Mouse (Mus musculus) layer of hippocampus, adult 11-12 months (tissue): Measurements from ENCODE around the gene Stk11.

Experiments used
- DNase-seq: peaks from one replicate; pipeline ENCODE4 v3.0.0; 2022; ENCODE audit warnings: low spot score

The Stk11 gene

DNA sequence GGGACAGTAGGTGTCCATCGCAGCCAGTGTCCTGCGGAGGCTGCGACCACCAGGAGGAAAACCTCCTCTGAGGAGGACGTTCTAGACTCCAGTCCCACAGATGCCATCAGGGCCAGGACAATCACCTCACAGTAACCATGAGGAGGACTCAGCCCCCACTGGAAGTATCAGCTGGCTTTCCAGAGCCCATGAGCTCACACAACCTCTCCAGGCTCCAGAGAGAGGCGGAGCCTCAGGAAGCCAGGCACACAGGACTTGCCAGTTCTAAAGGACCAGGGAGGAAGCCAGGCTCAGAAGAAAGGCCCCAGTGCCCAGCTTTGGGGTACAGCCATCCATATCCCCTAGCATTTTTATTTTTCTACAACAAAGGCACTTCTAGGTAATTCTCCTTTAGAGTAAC is 20.1 kb upstream of the Stk11 start:
- no peak for DNase-seq

DNA sequence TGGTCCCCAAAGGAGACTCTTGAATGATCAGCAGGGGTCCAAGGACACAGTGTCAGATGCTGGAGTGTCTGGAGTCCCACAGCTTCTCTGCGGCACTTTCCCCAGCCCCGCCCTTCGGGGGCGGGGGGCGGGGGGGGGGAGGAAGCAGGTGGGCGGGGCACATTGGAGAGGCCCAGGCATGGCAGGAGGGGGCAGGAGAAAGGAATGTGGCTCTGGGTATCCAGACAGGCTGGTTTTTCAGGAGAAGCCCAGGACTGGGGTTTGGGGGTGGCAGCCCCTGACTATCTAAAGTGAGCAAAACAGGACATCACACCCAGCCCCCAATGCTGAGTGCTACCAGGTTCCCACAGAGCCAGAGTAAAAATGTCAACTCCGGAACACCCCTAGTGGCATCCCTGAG is 18.3 kb upstream of the Stk11 start:
- DNase-seq, result no peak

GRCm38 (mm10) chr10:80098630-80099029 is 17.0 kb upstream of the Stk11 start:
- no peak for DNase-seq

GRCm38 (mm10) chr10:80100982-80101381 is 14.6 kb upstream of the Stk11 start:
- DNase-seq, result no peak

DNA sequence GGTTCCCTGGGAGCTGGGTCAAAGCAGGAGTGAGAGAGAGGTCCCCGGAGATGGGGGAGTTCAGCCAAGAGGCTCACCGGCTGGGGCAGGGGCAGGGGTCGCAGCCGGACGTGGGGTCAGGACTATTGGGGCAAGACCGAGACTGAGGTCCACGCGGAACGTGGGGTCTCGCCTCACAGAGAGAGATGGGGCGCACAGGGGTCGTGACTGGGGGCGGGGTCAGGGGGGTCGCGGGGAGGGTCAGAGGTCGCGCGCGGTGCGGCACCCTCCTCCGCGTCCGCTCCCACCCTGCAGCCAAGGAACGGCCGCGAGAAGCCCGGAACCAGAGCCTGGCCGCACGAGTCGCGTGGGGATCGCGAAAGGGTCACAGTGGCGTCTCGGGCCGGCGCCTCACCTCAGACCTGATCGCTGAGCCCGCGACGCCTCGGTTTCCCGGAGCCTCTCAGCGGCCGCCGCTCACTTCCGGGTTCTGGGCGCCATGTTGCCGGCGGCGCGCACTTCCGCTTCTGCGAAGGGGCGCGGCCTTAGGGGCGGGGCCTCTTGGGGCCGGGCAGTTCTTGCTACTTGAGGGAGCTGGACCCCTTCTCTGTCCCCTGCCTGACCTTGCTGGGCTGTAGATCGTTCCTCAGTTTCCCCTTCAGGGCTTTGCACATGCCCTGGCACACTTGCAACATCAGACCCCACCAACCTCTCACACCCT is 13.2 kb upstream of the Stk11 start:
- peak; percentile 85 for DNase-seq

- no peak for DNase-seq
Observed at GRCm38 (mm10) chr10:80103032-80103431, 12.6 kb upstream of the Stk11 start.

DNA sequence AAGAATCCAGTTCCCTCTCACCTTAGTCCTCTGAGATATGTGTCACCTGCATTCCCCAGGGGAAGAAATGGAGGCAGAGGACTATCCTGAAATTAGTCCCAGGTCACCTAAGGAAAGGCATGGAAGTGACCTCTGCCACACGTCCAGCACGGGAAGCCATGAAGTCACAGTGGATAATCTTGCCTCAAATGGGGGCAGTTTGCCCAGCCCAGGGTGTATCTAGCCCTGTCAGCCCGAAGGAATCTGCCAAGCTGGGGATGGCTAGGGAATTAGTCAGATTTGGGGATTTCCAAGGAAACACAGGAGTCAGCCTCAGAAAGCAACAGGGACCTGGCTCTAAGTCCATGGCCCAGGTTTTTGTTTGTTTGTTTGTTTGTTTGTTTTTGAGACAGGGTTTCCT is 11.4 kb upstream of the Stk11 start:
- no peak for DNase-seq

DNA sequence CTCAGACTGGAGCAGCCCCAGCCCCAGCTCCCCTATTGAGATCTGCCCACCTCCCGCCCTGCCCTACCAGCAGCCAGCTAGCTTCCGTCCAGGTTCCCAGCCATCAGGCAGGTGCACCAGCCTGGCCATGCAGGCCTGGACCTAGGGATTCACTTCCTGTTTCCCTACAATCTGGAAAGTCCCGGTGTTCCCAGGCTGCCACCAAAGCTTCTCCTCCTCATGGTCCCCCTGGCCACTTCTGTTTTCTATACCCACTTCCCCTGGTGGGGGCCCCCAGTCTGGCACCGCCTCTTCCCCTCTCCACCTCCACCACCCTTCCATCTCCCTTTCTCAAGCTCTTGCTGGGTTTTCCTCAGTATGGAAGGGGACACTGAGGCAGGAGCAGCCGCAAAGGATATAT is 10.1 kb upstream of the Stk11 start, which contains the start of gene Sbno2:
Gene Sbno2, minus strand, starts transcription at position 112 of the 400 bp plus-strand sequence.
- DNase-seq, result no peak

GRCm38 (mm10) chr10:80105926-80106325 is 9.7 kb upstream of the Stk11 start:
- no peak for DNase-seq

DNA sequence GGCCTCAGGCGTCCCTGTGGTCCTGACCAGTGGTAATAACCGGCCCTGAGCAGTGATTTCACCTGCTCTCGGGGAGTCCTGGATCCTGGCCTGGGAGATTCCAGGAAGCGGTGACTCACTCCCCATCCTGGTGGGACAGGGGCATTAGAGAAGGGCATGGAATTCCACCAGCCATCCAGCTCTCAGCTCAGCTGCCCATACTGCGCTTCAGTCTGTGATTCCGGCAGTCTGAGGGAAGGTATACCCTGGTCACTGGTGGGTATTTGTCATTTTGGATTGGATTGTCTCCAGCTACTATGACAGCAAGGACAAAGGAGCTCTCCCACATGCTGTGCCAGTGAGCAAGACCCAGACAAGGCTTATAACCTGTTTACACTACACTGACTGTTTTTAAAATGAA is 7.9 kb upstream of the Stk11 start:
- DNase-seq, result no peak

DNA sequence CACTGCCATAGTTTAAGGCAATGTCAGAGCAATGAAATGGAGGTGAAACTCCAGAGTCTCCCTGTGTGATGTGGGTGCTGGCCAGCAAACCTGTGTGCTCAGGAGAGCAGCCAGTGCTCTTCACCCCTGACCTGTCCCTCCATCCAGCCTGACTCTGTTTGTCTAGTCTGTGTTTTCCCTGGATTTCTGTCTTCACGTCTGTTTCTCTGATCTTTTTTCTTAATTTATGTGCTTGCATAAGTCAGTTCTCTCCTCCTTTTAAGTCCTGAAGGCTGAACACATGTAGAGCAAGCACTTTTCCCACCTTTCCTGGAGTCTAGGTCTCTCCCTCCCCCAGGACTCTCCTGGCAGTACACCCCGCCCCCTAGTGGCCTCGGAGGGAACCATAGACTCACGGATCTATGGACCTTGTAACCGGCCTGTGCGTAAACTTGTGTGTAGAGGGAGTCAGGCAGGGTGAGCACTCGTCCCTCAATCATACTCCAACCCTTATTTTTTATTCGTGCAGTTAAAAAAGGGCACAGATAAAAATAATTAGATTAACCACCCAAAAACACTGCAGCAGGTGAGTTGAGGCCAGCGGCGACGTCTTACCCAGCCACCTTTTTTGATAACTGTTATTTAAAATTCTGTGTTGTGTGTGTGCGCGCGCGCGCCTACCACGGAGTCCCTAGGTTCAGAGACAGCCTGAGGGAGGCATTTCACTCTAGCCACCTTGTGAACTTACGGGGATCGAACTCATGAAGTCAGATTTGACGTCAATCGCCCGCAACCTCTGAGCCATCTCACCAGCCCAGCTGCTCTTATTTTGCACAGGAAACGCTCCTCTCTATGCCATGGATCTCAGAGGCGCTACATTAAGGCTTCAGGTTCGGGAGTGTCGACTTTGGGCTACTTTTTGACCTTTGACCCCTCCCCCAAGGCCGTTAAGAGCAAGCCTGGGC is 990 bp upstream of the Stk11 start:
- peak; percentile 92 for DNase-seq

DNA sequence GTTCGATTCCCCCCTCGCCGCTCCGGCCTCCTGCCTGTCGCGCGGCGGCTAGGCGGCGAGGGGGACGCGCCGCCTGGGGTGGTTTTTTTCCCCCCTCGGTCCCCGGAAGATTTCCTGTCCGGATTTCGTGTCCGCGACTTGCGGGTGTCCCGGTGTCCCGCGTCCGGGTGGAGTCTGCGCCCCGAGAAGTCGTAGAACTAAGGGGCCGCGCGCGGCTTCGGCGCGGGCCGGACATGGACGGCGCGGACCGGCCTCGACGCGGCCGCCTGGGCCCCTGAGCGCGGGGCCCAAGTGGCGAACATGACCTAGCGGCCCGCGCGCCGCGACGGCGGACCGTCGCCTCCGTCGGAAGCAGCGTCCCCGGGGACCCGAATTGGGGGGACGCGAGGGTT is 337 bp downstream of the Stk11 start:
- no peak for DNase-seq

GRCm38 (mm10) chr10:80116563-80116926 is 942 bp downstream of the Stk11 start:
- DNase-seq, result no peak

GRCm38 (mm10) chr10:80116927-80117691 is 1.5 kb downstream of the Stk11 start:
- DNase-seq, result no peak

DNA sequence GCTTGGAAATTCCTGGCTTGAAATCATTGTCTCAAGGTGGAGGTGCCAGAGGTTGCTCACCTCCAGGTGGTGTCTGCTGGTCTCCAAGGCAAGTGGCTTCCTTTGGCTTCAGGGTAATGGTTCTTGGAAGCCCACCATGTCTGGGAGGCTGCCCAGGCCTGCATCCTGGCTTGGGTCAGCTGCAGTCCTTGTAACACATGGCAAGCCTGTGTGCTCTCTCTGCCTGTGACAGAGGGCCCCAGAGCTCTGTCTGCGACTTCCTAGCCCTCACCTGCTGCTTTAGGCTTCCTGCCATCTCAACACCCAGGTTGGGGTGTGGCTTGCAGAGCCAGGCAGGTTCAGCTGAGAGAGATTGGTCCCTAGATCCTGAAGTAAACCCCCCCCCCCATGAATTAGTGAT is 2.1 kb downstream of the Stk11 start:
- DNase-seq, result no peak

GRCm38 (mm10) chr10:80118552-80118951 is 2.9 kb downstream of the Stk11 start:
- DNase-seq, result no peak

DNA sequence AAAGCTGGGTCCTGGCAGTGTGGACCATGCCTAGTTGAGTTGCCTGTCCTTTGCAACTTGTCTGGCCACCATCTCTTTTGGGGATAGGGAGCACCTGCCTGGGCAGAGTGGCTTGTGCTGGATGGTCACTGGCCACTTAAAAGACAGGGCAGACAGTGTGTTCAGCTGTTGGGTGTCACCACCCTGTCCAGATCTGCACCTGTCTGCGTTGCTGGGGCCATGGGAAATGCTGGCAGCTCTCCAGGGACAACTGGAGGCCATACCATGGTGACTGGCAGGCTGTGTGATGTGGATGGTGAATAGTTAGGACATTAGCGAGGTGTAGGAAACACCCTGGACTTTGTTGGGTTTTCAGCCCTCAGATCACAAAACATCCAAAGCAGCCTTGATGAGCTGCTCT is 4.5 kb downstream of the Stk11 start:
- no peak for DNase-seq

- DNase-seq, result no peak
Observed at GRCm38 (mm10) chr10:80121639-80122038, 6.0 kb downstream of the Stk11 start.

GRCm38 (mm10) chr10:80123932-80124562 is 8.4 kb downstream of the Stk11 start:
- no peak for DNase-seq

GRCm38 (mm10) chr10:80127920-80128319 is 12.3 kb downstream of the Stk11 start:
- DNase-seq, result no peak

- no peak for DNase-seq
Observed at GRCm38 (mm10) chr10:80129846-80130245, 14.2 kb downstream of the Stk11 start.

DNA sequence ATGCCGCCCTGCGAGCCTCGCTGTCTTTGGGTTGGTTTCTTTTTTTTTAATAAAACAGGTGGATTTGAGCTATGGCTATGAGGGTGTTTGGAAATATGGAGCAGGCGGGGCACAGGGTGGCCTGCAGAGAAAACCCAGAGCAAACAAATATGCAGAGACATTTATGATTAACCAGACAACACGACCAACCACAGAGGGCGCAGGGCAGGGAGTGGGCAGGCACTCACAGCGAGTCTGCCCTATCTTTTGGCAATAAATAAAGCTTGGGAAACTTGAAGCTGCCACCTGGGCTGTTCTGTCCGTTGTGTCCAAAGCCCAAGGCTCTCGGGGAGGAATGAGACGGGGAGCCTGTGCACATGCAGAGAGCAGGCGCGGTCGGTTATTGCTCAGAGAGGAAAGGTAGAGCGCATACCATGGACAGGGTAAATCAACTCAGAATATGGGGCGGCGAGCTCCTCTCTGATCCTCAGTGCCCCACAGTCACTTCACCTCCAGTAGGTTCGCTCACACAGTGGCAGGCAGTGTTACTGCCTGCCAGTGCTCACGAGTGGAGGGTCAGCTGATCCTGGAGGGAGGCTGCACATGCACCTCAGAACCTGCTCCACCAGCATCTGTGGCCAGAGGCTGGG is 14.9 kb downstream of the Stk11 start:
- no peak for DNase-seq
